Mouse (Mus musculus) MEL (cell line): ENCODE data around the gene Rbpms2. TPM values are rescaled to one million over a fixed set of nuclear protein-coding genes. Genes with fewer than 3 reads are reported as not detected.

ENCODE experiments used
- DNase-seq: peaks from one replicate; pipeline ENCODE4 v3.0.0; 2011; ENCODE audit warnings: low read depth, low spot score
- H3K27ac ChIP-seq: 2 replicates; pipeline ENCODE4 v1.5.1; 2012; ENCODE audit warnings: low read depth, mild to moderate bottlenecking, control low read depth, low read length, moderate library complexity; ENCODE audit not compliant: control insufficient read depth
- H3K27me3 ChIP-seq, 2 experiments: fragments of 150-350 bp in 1 of 2; sonication (generic) in 1 of 2; 2 replicates each; pipeline ENCODE4 v1.6.1; 2012; ENCODE audit warnings: low read length in 2 of 2, mild to moderate bottlenecking in 2 of 2, improper control_type of control experiment in 1 of 2, moderate library complexity in 1 of 2; ENCODE audit not compliant: insufficient read depth in 2 of 2, control insufficient read depth in 1 of 2
- H3K36me3 ChIP-seq, 2 experiments: 2 replicates each; pipeline ENCODE4 v1.6.1; 2012 to 2014; ENCODE audit warnings: low read length in 2 of 2, improper control_type of control experiment in 1 of 2, inconsistent platforms in 1 of 2, mild to moderate bottlenecking in 1 of 2; ENCODE audit not compliant: insufficient read depth in 2 of 2, control insufficient read depth in 1 of 2
- H3K4me1 ChIP-seq, 2 experiments: fragments of 150-350 bp in 1 of 2; sonication (generic) in 1 of 2; 2 replicates each; pipeline ENCODE4 v1.6.1; 2012; ENCODE audit warnings: low read length in 2 of 2, improper control_type of control experiment in 1 of 2, mild to moderate bottlenecking in 1 of 2; ENCODE audit not compliant: insufficient read depth in 2 of 2, control insufficient read depth in 1 of 2
- H3K4me3 ChIP-seq, 2 experiments: fragments of 150-350 bp in 1 of 2; sonication (generic) in 1 of 2; 2 replicates each; pipeline ENCODE4 v1.5.1; 2012; ENCODE audit warnings: low read depth in 2 of 2, low read length in 2 of 2, mild to moderate bottlenecking in 2 of 2, moderate library complexity in 2 of 2, control low read depth in 1 of 2, improper control_type of control experiment in 1 of 2; ENCODE audit not compliant: control insufficient read depth in 1 of 2, insufficient read depth in 1 of 2
- H3K79me2 ChIP-seq: 2 replicates; pipeline ENCODE4 v1.6.1; 2012; ENCODE audit warnings: mild to moderate bottlenecking, low read length, moderate library complexity; ENCODE audit not compliant: control insufficient read depth, poor library complexity, insufficient read depth
- H3K9ac ChIP-seq: 2 replicates; pipeline ENCODE4 v1.6.1; 2012; ENCODE audit warnings: low read depth, mild to moderate bottlenecking, control low read depth, low read length, moderate library complexity; ENCODE audit not compliant: control insufficient read depth, poor library complexity, severe bottlenecking
- H3K9me3 ChIP-seq: fragments of 150-350 bp; sonication (generic); replicated peaks from 2 replicates; pipeline ENCODE4 v1.6.1; 2012; ENCODE audit warnings: mild to moderate bottlenecking, low read length, improper control_type of control experiment, moderate library complexity; ENCODE audit not compliant: insufficient read depth
- CHD1 ChIP-seq: IDR thresholded peaks from 2 replicates; pipeline ENCODE4 v1.6.1; 2012; ENCODE audit warnings: low read depth, mild to moderate bottlenecking, inconsistent platforms, low read length, improper control_type of control experiment
- CHD2 ChIP-seq: IDR thresholded peaks from 2 replicates; pipeline ENCODE4 v1.6.1; 2011; ENCODE audit warnings: low read length, improper control_type of control experiment
- ELF1 ChIP-seq: IDR thresholded peaks from 2 replicates; pipeline ENCODE4 v1.6.1; 2014; ENCODE audit warnings: low read depth, mild to moderate bottlenecking, inconsistent platforms, low read length, improper control_type of control experiment, moderate library complexity
- EP300 ChIP-seq, 2 experiments: IDR thresholded peaks; 2 replicates each; pipeline ENCODE4 v1.6.1; 2011; ENCODE audit warnings: improper control_type of control experiment in 2 of 2, low read length in 2 of 2, low read depth in 1 of 2, mild to moderate bottlenecking in 1 of 2
- GABPA ChIP-seq: IDR thresholded peaks from 2 replicates; pipeline ENCODE4 v1.6.1; 2012; ENCODE audit warnings: low read depth, mild to moderate bottlenecking, inconsistent platforms, low read length, improper control_type of control experiment, moderate library complexity
- JUND ChIP-seq: IDR thresholded peaks from 2 replicates; pipeline ENCODE4 v1.6.1; 2011; ENCODE audit warnings: low read depth, mild to moderate bottlenecking, improper control_type of control experiment, low read length
- KAT2A ChIP-seq: conservative IDR thresholded peaks from 2 replicates; pipeline ENCODE4 v1.6.1; 2012; ENCODE audit warnings: low read depth, low read length, improper control_type of control experiment, inconsistent platforms
- MAFK ChIP-seq: IDR thresholded peaks from 2 replicates; pipeline ENCODE4 v1.6.1; 2011; ENCODE audit warnings: low read depth, mild to moderate bottlenecking, low read length, improper control_type of control experiment, borderline replicate concordance
- MEF2A ChIP-seq: IDR thresholded peaks from 2 replicates; pipeline ENCODE4 v1.6.1; 2014; ENCODE audit warnings: low read depth, mild to moderate bottlenecking, inconsistent platforms, low read length, improper control_type of control experiment; ENCODE audit not compliant: poor library complexity, insufficient replicate concordance, severe bottlenecking; ENCODE audit errors: extremely low read depth
- MXI1 ChIP-seq: IDR thresholded peaks from 2 replicates; pipeline ENCODE4 v1.6.1; 2011; ENCODE audit warnings: mild to moderate bottlenecking, low read depth, low read length, improper control_type of control experiment
- RAD21 ChIP-seq: IDR thresholded peaks from 2 replicates; pipeline ENCODE4 v1.6.1; 2011; ENCODE audit warnings: mild to moderate bottlenecking, low read depth, low read length, improper control_type of control experiment
- RCOR1 ChIP-seq: IDR thresholded peaks from 2 replicates; pipeline ENCODE4 v1.6.1; 2012; ENCODE audit warnings: low read depth, mild to moderate bottlenecking, inconsistent platforms, low read length, improper control_type of control experiment
- SIN3A ChIP-seq: IDR thresholded peaks from 2 replicates; pipeline ENCODE4 v1.6.1; 2012; ENCODE audit warnings: low read length, improper control_type of control experiment, inconsistent platforms
- SMC3 ChIP-seq: IDR thresholded peaks from 2 replicates; pipeline ENCODE4 v1.6.1; 2011; ENCODE audit warnings: low read depth, low read length, improper control_type of control experiment
- TBP ChIP-seq: IDR thresholded peaks from 2 replicates; pipeline ENCODE4 v1.8.0; 2011; ENCODE audit warnings: low read depth, low read length, improper control_type of control experiment
- TCF12 ChIP-seq: IDR thresholded peaks from 2 replicates; pipeline ENCODE4 v1.6.1; 2014; ENCODE audit warnings: low read depth, mild to moderate bottlenecking, inconsistent platforms, low read length, improper control_type of control experiment, moderate library complexity
- UBTF ChIP-seq: IDR thresholded peaks from 2 replicates; pipeline ENCODE4 v1.6.1; 2012; ENCODE audit warnings: low read depth, mild to moderate bottlenecking, inconsistent platforms, low read length, improper control_type of control experiment, moderate library complexity, borderline replicate concordance; ENCODE audit not compliant: insufficient read depth
- USF1 ChIP-seq: IDR thresholded peaks from 2 replicates; pipeline ENCODE4 v1.6.1; 2014; ENCODE audit warnings: low read depth, mild to moderate bottlenecking, inconsistent platforms, low read length, improper control_type of control experiment, moderate library complexity
- ZNF384 ChIP-seq: IDR thresholded peaks from 2 replicates; pipeline ENCODE4 v1.6.1; 2012; ENCODE audit warnings: low read depth, mild to moderate bottlenecking, inconsistent platforms, low read length, improper control_type of control experiment
- polyA plus RNA-seq, 2 experiments: library from polyadenylated mRNA; stranded (reverse) in 1 of 2; unstranded in 1 of 2; fragments of >175 nt in 1 of 2; fragments of >200 nt in 1 of 2; gene quantifications; 2 replicates each; pipeline versions ENCODE4 v1.2.1 to v1.2.4; 2012; ENCODE audit warnings: low replicate concordance in 2 of 2, low read depth in 1 of 2; ENCODE audit not compliant: insufficient read length in 2 of 2, insufficient read depth in 1 of 2, missing spikeins in 1 of 2
- total RNA-seq: library from RNA; depleted of rRNA; stranded (reverse); fragments of 300-350 nt; gene quantifications from 2 replicates; pipeline ENCODE4 v1.2.3, GENCODE M21; 2012

Gene Rbpms2
- total and polyA plus RNA-seq, 3 experiments, result 0.22 TPM; not detected in 2

- Histone ChIP-seq H3K79me2 (no peaks in the 10 kb centered on the region), H3K4me1 (no peaks in the 10 kb centered on the region), H3K4me3 (no peak overlapping the region), H3K9me3 (no peaks in the 10 kb centered on the region), H3K9ac (no peak overlapping the region), H3K27ac (no peak overlapping the region), H3K36me3 (no peaks in the 10 kb centered on the region), H3K27me3 (no peaks in the 10 kb centered on the region; a peak in 1 of 4 replicates)
- TF ChIP-seq MAFK, result no peak
- TF ChIP-seq ELF1, result no peak
- TF ChIP-seq TCF12, result no peak
- TF ChIP-seq UBTF, result no peak
- TF ChIP-seq JUND, result no peak
- no peak for TF ChIP-seq RAD21
- no peak for TF ChIP-seq MEF2A
- no peak for TF ChIP-seq SMC3
- TF ChIP-seq GABPA, result no peak
- DNase-seq, result no peak
Measured at GRCm38 (mm10) chr9:65613098-65613497, 16.4 kb upstream of the Rbpms2 start.

- no peaks in the 10 kb centered on the region for H3K9me3 ChIP-seq
- TF ChIP-seq TBP (no peak), USF1 (no peak), RCOR1 (no peak), KAT2A (no peak), SIN3A (no peak), CHD1 (no peak), MXI1 (no peak), EP300 (IDR thresholded peaks at IDR 0.05; ENCODE audit: low read depth in 1 of 2, low read length in 2 of 2) (no peak), MEF2A (no peak), CHD2 (no peak), ZNF384 (no peak), SMC3 (no peak)
Measured at GRCm38 (mm10) chr9:65619311-65619710, 10.1 kb upstream of the Rbpms2 start.

More at GRCm38 (mm10) chr9:65619311-65619710, 10.1 kb upstream of the Rbpms2 start:
- no peak overlapping the region for H3K27ac ChIP-seq
- H3K36me3 ChIP-seq, result no peaks in the 10 kb centered on the region
- no peaks in the 10 kb centered on the region for H3K79me2 ChIP-seq
- peaks cover 0 to 4% of the 10 kb centered on the region in 2 experiments; a peak in 1 of 4 replicates for H3K27me3 ChIP-seq
- no peaks in the 10 kb centered on the region for H3K4me1 ChIP-seq
- no peak overlapping the region for H3K9ac ChIP-seq
- no peak overlapping the region for H3K4me3 ChIP-seq
- no peak for DNase-seq
